Mouse (Mus musculus): ENCODE measurements at regions not wholly inside any gene's neighbourhood (a gene's known extent, or its start where the extent isn't known, plus 50 kb on each side); places are given as distances from the start of the nearest gene placed in this dataset.
"Not testable (repeated sequence)": the region's sequence is repeated elsewhere in the genome, so short reads cannot be mapped to it uniquely, and the experiment has no call there.

DNA sequence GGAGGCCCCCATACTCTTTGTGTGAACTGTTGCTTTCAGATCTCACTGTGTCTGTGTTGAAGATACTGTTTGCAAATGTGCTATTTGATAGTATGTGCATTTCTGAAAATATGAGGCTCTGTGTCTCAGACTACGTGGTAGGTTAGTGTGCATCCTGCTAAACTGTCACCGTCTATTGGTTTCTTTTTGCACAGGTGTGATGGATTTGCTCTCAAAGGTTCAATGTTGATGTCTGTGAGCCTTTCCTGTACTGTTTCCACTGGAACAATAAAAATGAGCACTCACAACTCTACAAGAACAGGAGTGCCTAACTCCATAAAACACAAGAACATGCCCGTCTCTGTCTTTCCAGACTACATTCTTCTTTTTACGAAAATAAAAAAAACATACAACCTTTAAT lies 518.2 kb upstream of the Ptger4 start:
- H3K4me3 ChIP-seq (ENCODE audit: low read length) = no peak overlapping the region
- H3K27ac ChIP-seq (ENCODE audit: low read length) = no peak overlapping the region
- H3K4me2 ChIP-seq (ENCODE audit: low read depth, low read length) = no peak overlapping the region
- H3K9ac ChIP-seq (ENCODE audit: low read length) = no peak overlapping the region
- H3K27me3 ChIP-seq (ENCODE audit: control insufficient read depth, insufficient read depth, low read length) = no peaks in the 10 kb centered on the region
- no peaks in the 10 kb centered on the region for H3K36me3 ChIP-seq (ENCODE audit: control insufficient read depth, insufficient read depth)
- H3K9me3 ChIP-seq (replicated peaks; ENCODE audit: control insufficient read depth, low read length) = no peaks in the 10 kb centered on the region
- WGBS = 77% methylated on average over 4 of the region's 4 CpGs
- no peaks in the 10 kb centered on the region for H3K4me1 ChIP-seq (ENCODE audit: control insufficient read depth, insufficient read depth, low read length)
- ATAC-seq (replicated peaks; ENCODE audit: extremely low read depth, insufficient read depth, low FRiP score) = no peak

DNA sequence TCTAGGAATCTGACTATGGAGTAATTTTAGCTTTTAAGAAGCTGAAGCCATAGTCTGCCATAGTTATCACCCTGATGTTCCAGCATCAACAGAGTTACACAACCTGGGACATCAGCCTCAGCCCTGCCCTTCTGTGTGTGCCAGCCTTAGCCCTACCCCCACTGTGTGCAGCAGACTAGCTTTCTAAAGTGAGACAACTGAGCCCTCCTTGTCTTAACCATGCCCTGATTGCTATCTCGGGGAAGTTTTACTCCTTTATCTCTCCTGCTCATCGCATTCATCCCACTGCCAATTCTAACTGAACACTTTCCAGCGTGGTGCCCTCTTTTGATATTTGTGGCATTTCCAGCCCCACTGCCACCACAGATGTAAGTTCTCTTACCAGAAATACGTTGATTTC lies 522.5 kb upstream of the Dab2 start:
- 66% methylated on average over 4 of the region's 4 CpGs for WGBS
- H3K9me3 ChIP-seq (replicated peaks; ENCODE audit: control insufficient read depth, low read length) = no peaks in the 10 kb centered on the region

DNA sequence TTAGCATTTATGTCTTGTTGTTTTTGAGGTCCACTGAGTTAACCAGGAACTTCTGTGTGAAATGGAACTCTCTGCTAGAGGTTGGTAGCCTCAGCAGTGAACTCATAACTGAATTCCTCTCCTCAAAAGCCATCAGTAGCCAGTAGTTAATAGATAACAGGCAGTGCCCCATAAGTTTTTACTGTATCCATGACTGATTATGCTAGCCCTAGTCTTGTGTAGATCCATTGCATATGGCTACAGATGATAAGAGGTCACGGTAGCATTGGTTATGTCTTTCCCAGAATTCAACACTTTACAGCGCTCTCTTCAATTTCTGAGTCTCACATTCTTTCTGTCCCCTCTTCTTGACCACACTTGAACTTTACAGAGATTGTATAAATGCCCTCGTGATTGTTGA lies 499.7 kb upstream of the Dab2 start:
- no peaks in the 10 kb centered on the region for H3K27me3 ChIP-seq (ENCODE audit: control insufficient read depth, insufficient read depth, low read length)
- no peak overlapping the region for H3K9ac ChIP-seq (ENCODE audit: low read length)
- 77% methylated on average over 3 of the region's 3 CpGs for WGBS
- no peak overlapping the region for H3K4me2 ChIP-seq (ENCODE audit: low read depth, low read length)
- H3K4me3 ChIP-seq (ENCODE audit: low read length) = no peak overlapping the region
- ATAC-seq (replicated peaks; ENCODE audit: extremely low read depth, insufficient read depth, low FRiP score) = no peak
- H3K36me3 ChIP-seq (ENCODE audit: control insufficient read depth, insufficient read depth) = no peaks in the 10 kb centered on the region
- H3K4me1 ChIP-seq (ENCODE audit: control insufficient read depth, insufficient read depth, low read length) = no peaks in the 10 kb centered on the region
- H3K9me3 ChIP-seq (replicated peaks; ENCODE audit: control insufficient read depth, low read length) = no peaks in the 10 kb centered on the region
- H3K27ac ChIP-seq (ENCODE audit: low read length) = no peak overlapping the region

More for the DNA sequence above, 522.5 kb upstream of the Dab2 start:
- Histone ChIP-seq H3K36me3 (ENCODE audit: control insufficient read depth, insufficient read depth) (no peaks in the 10 kb centered on the region), H3K4me3 (ENCODE audit: low read length) (no peak overlapping the region), H3K27me3 (ENCODE audit: control insufficient read depth, insufficient read depth, low read length) (no peaks in the 10 kb centered on the region), H3K27ac (ENCODE audit: low read length) (no peak overlapping the region), H3K4me1 (ENCODE audit: control insufficient read depth, insufficient read depth, low read length) (no peaks in the 10 kb centered on the region), H3K4me2 (ENCODE audit: low read depth, low read length) (no peak overlapping the region), H3K9ac (ENCODE audit: low read length) (no peak overlapping the region)
- ATAC-seq (replicated peaks; ENCODE audit: extremely low read depth, insufficient read depth, low FRiP score) = no peak; the same call in 1 of the 2 replicates

DNA sequence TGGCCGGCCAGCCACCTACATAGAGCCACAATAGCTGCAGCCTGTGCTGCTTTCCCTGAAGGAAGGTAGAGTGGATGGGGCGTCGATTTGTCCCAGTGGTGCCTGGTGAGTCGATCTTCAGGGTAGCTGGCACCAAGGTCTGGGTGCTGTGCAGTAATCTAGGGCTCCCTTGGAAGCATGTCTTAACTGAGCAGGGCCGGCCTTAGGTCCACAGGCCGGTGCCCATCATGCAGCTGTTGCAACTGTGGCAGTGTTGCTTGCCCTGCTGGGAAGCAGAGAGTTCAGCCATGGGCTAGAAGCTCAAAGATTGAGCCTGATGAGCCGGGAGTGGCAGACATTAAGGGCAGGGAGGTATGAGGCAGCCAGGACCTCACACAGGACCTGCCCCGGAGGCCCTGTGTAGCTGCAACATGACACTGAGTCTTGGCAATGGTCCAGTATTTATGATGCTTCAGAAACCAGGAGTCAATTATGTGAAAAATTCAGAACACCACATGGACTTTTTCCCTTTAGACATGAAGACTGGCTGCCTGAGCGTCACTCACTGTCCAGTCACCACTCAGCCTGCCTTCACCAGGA lies 488.3 kb upstream of the Dab2 start:
- WGBS = 60% methylated on average over 9 of the region's 9 CpGs
- Histone ChIP-seq H3K4me3 (ENCODE audit: low read length) (no peak overlapping the region), H3K27me3 (ENCODE audit: control insufficient read depth, insufficient read depth, low read length) (no peaks in the 10 kb centered on the region), H3K4me2 (ENCODE audit: low read depth, low read length) (no peak overlapping the region), H3K9me3 (replicated peaks; ENCODE audit: control insufficient read depth, low read length) (no peaks in the 10 kb centered on the region), H3K4me1 (ENCODE audit: control insufficient read depth, insufficient read depth, low read length) (peaks cover 3% of the 10 kb centered on the region; the same call in 1 of the 2 replicates), H3K9ac (ENCODE audit: low read length) (no peak overlapping the region), H3K27ac (ENCODE audit: low read length) (no peak overlapping the region), H3K36me3 (ENCODE audit: control insufficient read depth, insufficient read depth) (no peaks in the 10 kb centered on the region)
- ATAC-seq (replicated peaks; ENCODE audit: extremely low read depth, insufficient read depth, low FRiP score) = no peak

DNA sequence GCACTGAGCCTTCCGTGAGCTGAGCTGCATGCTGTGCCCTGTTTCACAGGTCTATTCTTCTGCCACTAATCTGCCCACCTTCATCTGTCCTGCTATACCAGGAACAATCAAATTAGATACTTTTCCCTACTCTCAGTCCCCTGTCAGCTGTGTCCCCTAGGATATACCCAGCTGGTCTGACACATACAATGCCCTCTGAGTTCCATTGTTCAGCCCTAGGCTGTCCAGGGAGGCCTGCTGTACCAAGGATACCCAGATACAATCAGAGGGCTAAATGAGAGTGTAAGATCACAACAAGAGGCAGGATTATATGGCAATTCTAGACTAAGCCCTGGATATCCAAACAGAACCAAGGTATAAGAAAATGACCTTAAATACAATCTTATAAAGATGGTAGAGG lies 487.6 kb upstream of the Dab2 start:
- Histone ChIP-seq H3K4me2 (ENCODE audit: low read depth, low read length) (no peak overlapping the region), H3K4me1 (ENCODE audit: control insufficient read depth, insufficient read depth, low read length) (peaks cover 3% of the 10 kb centered on the region; the same call in 1 of the 2 replicates), H3K36me3 (ENCODE audit: control insufficient read depth, insufficient read depth) (no peaks in the 10 kb centered on the region), H3K9me3 (replicated peaks; ENCODE audit: control insufficient read depth, low read length) (no peaks in the 10 kb centered on the region), H3K27me3 (ENCODE audit: control insufficient read depth, insufficient read depth, low read length) (no peaks in the 10 kb centered on the region), H3K27ac (ENCODE audit: low read length) (no peak overlapping the region), H3K9ac (ENCODE audit: low read length) (no peak overlapping the region), H3K4me3 (ENCODE audit: low read length) (no peak overlapping the region)
- ATAC-seq (replicated peaks; ENCODE audit: extremely low read depth, insufficient read depth, low FRiP score) = no peak
- WGBS = 90% methylated on average over 1 of the region's 1 CpGs

DNA sequence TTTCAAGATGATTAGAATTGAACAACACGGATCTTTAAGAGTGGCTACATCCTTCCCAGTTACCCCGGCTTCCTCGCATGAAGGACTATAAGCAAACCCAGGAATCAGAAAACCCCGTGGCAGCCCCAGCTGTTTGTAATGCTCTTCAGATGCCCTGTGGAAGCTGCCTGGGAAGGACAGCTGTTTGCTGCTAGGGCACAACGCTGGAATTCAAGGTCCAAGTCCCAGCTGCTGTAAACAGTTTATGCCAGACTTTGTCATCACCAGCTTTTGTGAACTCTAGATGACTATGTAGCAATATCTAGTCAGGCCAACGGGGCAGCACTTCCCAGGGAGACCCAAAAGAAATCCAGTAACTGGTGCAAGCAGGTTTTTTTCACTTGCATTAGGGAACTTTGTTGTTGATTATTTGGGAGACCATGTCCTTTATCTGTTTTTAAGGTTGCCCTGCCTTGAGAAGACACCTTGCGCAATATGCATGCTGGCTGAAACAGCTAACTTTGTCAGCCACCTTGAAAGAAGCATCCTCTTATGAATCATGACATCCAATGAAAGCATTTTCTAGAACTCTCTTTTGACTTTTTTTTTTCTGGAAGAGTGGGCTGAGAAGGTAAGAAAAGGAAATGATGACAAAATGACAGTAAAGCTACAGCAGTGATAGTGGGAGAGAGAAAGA lies 481.5 kb upstream of the Dab2 start:
- H3K27me3 ChIP-seq (ENCODE audit: control insufficient read depth, insufficient read depth, low read length) = no peaks in the 10 kb centered on the region
- no peaks in the 10 kb centered on the region for H3K36me3 ChIP-seq (ENCODE audit: control insufficient read depth, insufficient read depth)
- H3K27ac ChIP-seq (ENCODE audit: low read length) = no peak overlapping the region
- no peak overlapping the region for H3K4me3 ChIP-seq (ENCODE audit: low read length)
- no peak overlapping the region for H3K4me2 ChIP-seq (ENCODE audit: low read depth, low read length)
- no peaks in the 10 kb centered on the region for H3K9me3 ChIP-seq (replicated peaks; ENCODE audit: control insufficient read depth, low read length)
- no peak overlapping the region for H3K9ac ChIP-seq (ENCODE audit: low read length)
- 56% methylated on average over 7 of the region's 7 CpGs for WGBS
- no peak for ATAC-seq (replicated peaks; ENCODE audit: extremely low read depth, insufficient read depth, low FRiP score)
- no peaks in the 10 kb centered on the region for H3K4me1 ChIP-seq (ENCODE audit: control insufficient read depth, insufficient read depth, low read length)

DNA sequence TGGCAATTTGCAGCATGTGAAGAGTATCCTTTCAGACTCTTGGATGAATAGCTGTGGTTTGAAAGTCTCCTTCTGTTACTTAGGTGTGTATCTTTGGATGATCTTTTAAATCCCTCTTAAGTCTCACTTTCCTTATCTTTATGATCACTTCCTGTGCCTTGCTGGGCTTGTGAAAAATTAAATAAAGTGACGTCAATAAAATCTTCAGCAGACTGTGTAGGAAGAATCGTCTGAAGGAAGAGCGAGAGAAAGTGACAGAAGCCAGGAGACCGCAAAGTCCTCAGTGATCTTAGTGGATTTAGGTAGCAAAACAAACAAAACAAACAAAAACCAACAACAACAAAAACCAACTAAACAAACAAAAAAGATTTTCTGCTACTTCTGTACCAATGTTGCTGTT lies 459.6 kb upstream of the Dab2 start:
- H3K4me2 ChIP-seq (ENCODE audit: low read depth, low read length) = no peak overlapping the region
- no peaks in the 10 kb centered on the region for H3K27me3 ChIP-seq (ENCODE audit: control insufficient read depth, insufficient read depth, low read length)
- H3K36me3 ChIP-seq (ENCODE audit: control insufficient read depth, insufficient read depth) = no peaks in the 10 kb centered on the region
- H3K9me3 ChIP-seq (replicated peaks; ENCODE audit: control insufficient read depth, low read length) = no peaks in the 10 kb centered on the region
- no peak overlapping the region for H3K4me3 ChIP-seq (ENCODE audit: low read length)
- no peak overlapping the region for H3K27ac ChIP-seq (ENCODE audit: low read length)
- ATAC-seq (replicated peaks; ENCODE audit: extremely low read depth, insufficient read depth, low FRiP score) = no peak
- H3K9ac ChIP-seq (ENCODE audit: low read length) = no peak overlapping the region
- 73% methylated on average over 4 of the region's 4 CpGs for WGBS
- H3K4me1 ChIP-seq (ENCODE audit: control insufficient read depth, insufficient read depth, low read length) = no peaks in the 10 kb centered on the region

DNA sequence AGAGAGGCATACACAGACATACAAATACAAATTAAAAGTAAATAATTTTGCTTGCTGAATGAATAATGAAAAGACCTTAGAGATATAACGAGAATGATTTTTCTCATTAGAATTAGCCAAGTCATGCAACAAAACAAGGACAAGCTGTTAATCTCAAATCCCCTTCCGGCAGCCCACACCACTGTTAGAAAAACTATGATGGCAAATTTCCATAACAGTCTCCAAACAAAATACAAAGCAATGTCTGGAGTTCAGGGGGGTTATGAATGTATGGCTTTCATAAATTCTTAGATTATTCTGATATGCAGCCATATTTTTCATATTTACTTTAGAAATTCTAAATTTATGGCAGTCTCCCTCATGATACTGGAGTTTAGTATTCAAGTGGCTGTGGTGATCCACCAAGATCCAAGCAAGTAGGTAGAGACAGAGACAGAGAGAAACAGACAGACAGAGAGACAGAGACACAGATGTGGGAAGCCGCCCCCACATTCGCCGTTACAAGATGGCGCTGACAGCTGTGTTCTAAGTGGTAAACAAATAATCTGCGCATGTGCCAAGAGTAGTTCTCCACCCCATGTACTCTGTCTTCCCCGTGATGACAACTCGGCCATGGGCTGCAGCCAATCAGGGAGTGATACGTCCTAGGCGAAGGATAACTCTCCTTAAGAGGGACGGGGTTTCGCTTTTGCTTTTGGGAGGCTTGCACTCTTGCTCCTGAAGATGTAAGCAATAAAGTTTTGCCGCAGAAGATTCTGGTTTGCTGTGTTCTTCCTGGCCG lies 458.0 kb upstream of the Dab2 start:
- H3K9ac ChIP-seq (ENCODE audit: low read length); ATAC-seq (replicated peaks; ENCODE audit: extremely low read depth, insufficient read depth, low FRiP score); H3K4me2 ChIP-seq (ENCODE audit: low read depth, low read length); H3K27ac ChIP-seq (ENCODE audit: low read length); H3K9me3 ChIP-seq (replicated peaks; ENCODE audit: control insufficient read depth, low read length); H3K36me3 ChIP-seq (ENCODE audit: control insufficient read depth, insufficient read depth); H3K27me3 ChIP-seq (ENCODE audit: control insufficient read depth, insufficient read depth, low read length); H3K4me1 ChIP-seq (ENCODE audit: control insufficient read depth, insufficient read depth, low read length); H3K4me3 ChIP-seq (ENCODE audit: low read length): not testable (repeated sequence)
- WGBS = 85% methylated on average over 15 of the region's 15 CpGs

DNA sequence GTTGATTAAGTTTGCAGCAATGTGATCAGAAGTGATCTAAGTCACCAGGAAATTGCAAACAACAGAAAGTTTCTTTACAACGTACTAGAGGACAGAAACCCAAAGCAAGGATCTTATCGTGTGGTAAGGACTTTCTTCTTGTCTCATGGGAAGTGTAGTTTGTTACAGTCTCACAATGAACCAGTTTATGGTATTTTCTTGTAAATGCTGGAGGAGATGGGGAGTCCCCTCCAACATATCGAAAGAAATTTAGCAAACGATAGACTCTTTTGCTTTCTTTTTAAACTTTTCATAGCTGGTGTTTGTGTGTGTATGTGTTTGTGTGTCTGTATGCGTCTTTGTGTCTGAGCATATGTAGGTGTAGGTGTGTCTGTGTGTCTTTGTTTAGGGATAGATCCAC lies 453.0 kb upstream of the Dab2 start:
- no peak overlapping the region for H3K9ac ChIP-seq (ENCODE audit: low read length)
- no peaks in the 10 kb centered on the region for H3K4me1 ChIP-seq (ENCODE audit: control insufficient read depth, insufficient read depth, low read length)
- no peak overlapping the region for H3K4me3 ChIP-seq (ENCODE audit: low read length)
- no peaks in the 10 kb centered on the region for H3K27me3 ChIP-seq (ENCODE audit: control insufficient read depth, insufficient read depth, low read length)
- WGBS = 83% methylated on average over 5 of the region's 5 CpGs
- H3K27ac ChIP-seq (ENCODE audit: low read length) = no peak overlapping the region
- no peaks in the 10 kb centered on the region for H3K9me3 ChIP-seq (replicated peaks; ENCODE audit: control insufficient read depth, low read length)
- no peak for ATAC-seq (replicated peaks; ENCODE audit: extremely low read depth, insufficient read depth, low FRiP score)
- H3K4me2 ChIP-seq (ENCODE audit: low read depth, low read length) = no peak overlapping the region
- H3K36me3 ChIP-seq (ENCODE audit: control insufficient read depth, insufficient read depth) = no peaks in the 10 kb centered on the region
